In the genomic region with DNA sequence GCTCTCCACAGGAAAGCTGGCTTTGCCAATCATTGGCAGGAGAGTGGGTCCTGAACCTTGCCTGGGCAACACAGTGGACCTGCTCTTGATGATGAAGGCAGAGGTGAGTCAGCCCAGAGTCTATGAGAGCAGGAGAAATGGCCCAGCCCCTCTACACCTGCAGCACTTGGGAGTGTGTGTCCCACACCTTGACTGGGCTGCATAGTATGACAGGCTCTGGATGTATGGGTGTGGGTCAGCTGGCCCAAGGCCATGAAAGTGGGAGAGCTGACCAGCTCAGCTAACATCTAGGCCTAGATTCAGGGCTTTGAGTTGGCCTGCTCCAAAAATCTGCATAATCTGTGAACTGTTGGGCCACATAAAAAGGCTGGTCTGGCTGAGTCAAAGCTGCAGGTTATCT, we compare ENCODE assay signal across 19 mouse cellular contexts.
"Had no signal": no experiment of that assay in that cellular context is flagged by ENCODE, and none has a peak within 500 bp of the region (broad histone marks: within the 10 kb centered on the region; RNA-seq: fewer than 3 reads in every experiment).

No protein-coding gene starts in this region.

- H3K27me3 ChIP-seq: liver, embryonic 13.5 days; megakaryocyte, embryonic 14.5 days; neural tube, embryonic 12.5 days; neural tube, embryonic 15.5 days had no signal

- H3K27ac ChIP-seq: liver, embryonic 13.5 days; midbrain, embryonic 10.5 days; neural tube, embryonic 12.5 days; neural tube, embryonic 15.5 days; stomach, postnatal 0 days had no signal

- H3K9ac ChIP-seq: liver, embryonic 13.5 days; neural tube, embryonic 12.5 days; neural tube, embryonic 15.5 days had no signal

- H3K36me3 ChIP-seq: liver, embryonic 13.5 days; midbrain, embryonic 10.5 days; neural tube, embryonic 12.5 days; neural tube, embryonic 15.5 days had no signal

- H3K4me2 ChIP-seq: liver, embryonic 13.5 days; neural tube, embryonic 12.5 days; neural tube, embryonic 15.5 days had no signal

- DNase-seq: kidney, adult 18-20 months; kidney, adult 9 months; kidney, postnatal 14 days; kidney, postnatal 4 days; left cerebral cortex, postnatal 4 days; liver, embryonic 13.5 days; lung, adult 2 months; midbrain, embryonic 14.5 days; right cerebral cortex, adult 18-20 months; right cerebral cortex, postnatal 14 days; right cerebral cortex, postnatal 4 days; thymus, adult 18-20 months; thymus, postnatal 36 days had no signal

- H3K4me1 ChIP-seq: liver, embryonic 13.5 days; megakaryocyte, embryonic 14.5 days; midbrain, embryonic 10.5 days; neural tube, embryonic 12.5 days; neural tube, embryonic 15.5 days had no signal

- ATAC-seq: lung, postnatal 0 days had no signal

- H3K9me3 ChIP-seq: liver, embryonic 13.5 days; neural tube, embryonic 12.5 days; neural tube, embryonic 15.5 days had no signal

- H3K4me3 ChIP-seq: liver, embryonic 13.5 days; megakaryocyte, embryonic 14.5 days; midbrain, embryonic 10.5 days; neural tube, embryonic 12.5 days; neural tube, embryonic 15.5 days had no signal
